Mouse (Mus musculus) MEL (cell line): ENCODE results near the gene Ccn2. TPM values are rescaled to one million over a fixed set of nuclear protein-coding genes. Genes with fewer than 3 reads are reported as not detected.

ENCODE experiments used
- DNase-seq: peaks from one replicate; pipeline ENCODE4 v3.0.0; 2011; ENCODE audit warnings: low read depth, low spot score
- H3K27ac ChIP-seq: 2 replicates; pipeline ENCODE4 v1.5.1; 2012; ENCODE audit warnings: low read depth, mild to moderate bottlenecking, control low read depth, low read length, moderate library complexity; ENCODE audit not compliant: control insufficient read depth
- H3K27me3 ChIP-seq, 2 experiments: fragments of 150-350 bp in 1 of 2; sonication (generic) in 1 of 2; 2 replicates each; pipeline ENCODE4 v1.6.1; 2012; ENCODE audit warnings: low read length in 2 of 2, mild to moderate bottlenecking in 2 of 2, improper control_type of control experiment in 1 of 2, moderate library complexity in 1 of 2; ENCODE audit not compliant: insufficient read depth in 2 of 2, control insufficient read depth in 1 of 2
- H3K36me3 ChIP-seq, 2 experiments: 2 replicates each; pipeline ENCODE4 v1.6.1; 2012 to 2014; ENCODE audit warnings: low read length in 2 of 2, improper control_type of control experiment in 1 of 2, inconsistent platforms in 1 of 2, mild to moderate bottlenecking in 1 of 2; ENCODE audit not compliant: insufficient read depth in 2 of 2, control insufficient read depth in 1 of 2
- H3K4me1 ChIP-seq, 2 experiments: fragments of 150-350 bp in 1 of 2; sonication (generic) in 1 of 2; 2 replicates each; pipeline ENCODE4 v1.6.1; 2012; ENCODE audit warnings: low read length in 2 of 2, improper control_type of control experiment in 1 of 2, mild to moderate bottlenecking in 1 of 2; ENCODE audit not compliant: insufficient read depth in 2 of 2, control insufficient read depth in 1 of 2
- H3K4me3 ChIP-seq, 2 experiments: fragments of 150-350 bp in 1 of 2; sonication (generic) in 1 of 2; 2 replicates each; pipeline ENCODE4 v1.5.1; 2012; ENCODE audit warnings: low read depth in 2 of 2, low read length in 2 of 2, mild to moderate bottlenecking in 2 of 2, moderate library complexity in 2 of 2, control low read depth in 1 of 2, improper control_type of control experiment in 1 of 2; ENCODE audit not compliant: control insufficient read depth in 1 of 2, insufficient read depth in 1 of 2
- H3K79me2 ChIP-seq: 2 replicates; pipeline ENCODE4 v1.6.1; 2012; ENCODE audit warnings: mild to moderate bottlenecking, low read length, moderate library complexity; ENCODE audit not compliant: control insufficient read depth, poor library complexity, insufficient read depth
- H3K9ac ChIP-seq: 2 replicates; pipeline ENCODE4 v1.6.1; 2012; ENCODE audit warnings: low read depth, mild to moderate bottlenecking, control low read depth, low read length, moderate library complexity; ENCODE audit not compliant: control insufficient read depth, poor library complexity, severe bottlenecking
- H3K9me3 ChIP-seq: fragments of 150-350 bp; sonication (generic); replicated peaks from 2 replicates; pipeline ENCODE4 v1.6.1; 2012; ENCODE audit warnings: mild to moderate bottlenecking, low read length, improper control_type of control experiment, moderate library complexity; ENCODE audit not compliant: insufficient read depth
- BHLHE40 ChIP-seq: IDR thresholded peaks from 2 replicates; pipeline ENCODE4 v1.6.1; 2012; ENCODE audit warnings: low read depth, mild to moderate bottlenecking, inconsistent platforms, low read length, improper control_type of control experiment, borderline replicate concordance
- CHD1 ChIP-seq: IDR thresholded peaks from 2 replicates; pipeline ENCODE4 v1.6.1; 2012; ENCODE audit warnings: low read depth, mild to moderate bottlenecking, inconsistent platforms, low read length, improper control_type of control experiment
- CTCF ChIP-seq, 3 experiments: IDR thresholded peaks in 2 of 3; conservative IDR thresholded peaks in 1 of 3; 2 replicates each; pipeline ENCODE4 v1.5.1; 2011 to 2012; ENCODE audit warnings: low read length in 3 of 3, low read depth in 2 of 3, mild to moderate bottlenecking in 2 of 3, improper control_type of control experiment in 1 of 3, inconsistent platforms in 1 of 3, mixed read lengths in 1 of 3, moderate library complexity in 1 of 3; ENCODE audit not compliant: control insufficient read depth in 1 of 3, insufficient read depth in 1 of 3, poor library complexity in 1 of 3, severe bottlenecking in 1 of 3
- E2F4 ChIP-seq: IDR thresholded peaks from 2 replicates; pipeline ENCODE4 v1.6.1; 2011; ENCODE audit warnings: low read depth, low read length, improper control_type of control experiment, borderline replicate concordance
- ELF1 ChIP-seq: IDR thresholded peaks from 2 replicates; pipeline ENCODE4 v1.6.1; 2014; ENCODE audit warnings: low read depth, mild to moderate bottlenecking, inconsistent platforms, low read length, improper control_type of control experiment, moderate library complexity
- EP300 ChIP-seq, 2 experiments: IDR thresholded peaks; 2 replicates each; pipeline ENCODE4 v1.6.1; 2011; ENCODE audit warnings: improper control_type of control experiment in 2 of 2, low read length in 2 of 2, low read depth in 1 of 2, mild to moderate bottlenecking in 1 of 2
- ETS1 ChIP-seq: IDR thresholded peaks from 2 replicates; pipeline ENCODE4 v1.6.1; 2012; ENCODE audit warnings: low read depth, mild to moderate bottlenecking, inconsistent platforms, low read length, improper control_type of control experiment, moderate library complexity
- GABPA ChIP-seq: IDR thresholded peaks from 2 replicates; pipeline ENCODE4 v1.6.1; 2012; ENCODE audit warnings: low read depth, mild to moderate bottlenecking, inconsistent platforms, low read length, improper control_type of control experiment, moderate library complexity
- GATA1 ChIP-seq: IDR thresholded peaks from 2 replicates; pipeline ENCODE4 v1.6.1; 2011; ENCODE audit warnings: low read depth, low read length, improper control_type of control experiment
- HCFC1 ChIP-seq: IDR thresholded peaks from 2 replicates; pipeline ENCODE4 v1.6.1; 2012; ENCODE audit warnings: low read depth, mild to moderate bottlenecking, inconsistent platforms, low read length, improper control_type of control experiment, moderate library complexity
- KAT2A ChIP-seq: conservative IDR thresholded peaks from 2 replicates; pipeline ENCODE4 v1.6.1; 2012; ENCODE audit warnings: low read depth, low read length, improper control_type of control experiment, inconsistent platforms
- MAFK ChIP-seq: IDR thresholded peaks from 2 replicates; pipeline ENCODE4 v1.6.1; 2011; ENCODE audit warnings: low read depth, mild to moderate bottlenecking, low read length, improper control_type of control experiment, borderline replicate concordance
- MAX ChIP-seq: IDR thresholded peaks from 2 replicates; pipeline ENCODE4 v1.6.1; 2011; ENCODE audit warnings: low read length, improper control_type of control experiment
- MAZ ChIP-seq: IDR thresholded peaks from 2 replicates; pipeline ENCODE4 v1.6.1; 2012; ENCODE audit warnings: low read depth, mild to moderate bottlenecking, inconsistent platforms, low read length, improper control_type of control experiment
- MEF2A ChIP-seq: IDR thresholded peaks from 2 replicates; pipeline ENCODE4 v1.6.1; 2014; ENCODE audit warnings: low read depth, mild to moderate bottlenecking, inconsistent platforms, low read length, improper control_type of control experiment; ENCODE audit not compliant: poor library complexity, insufficient replicate concordance, severe bottlenecking; ENCODE audit errors: extremely low read depth
- MXI1 ChIP-seq: IDR thresholded peaks from 2 replicates; pipeline ENCODE4 v1.6.1; 2011; ENCODE audit warnings: mild to moderate bottlenecking, low read depth, low read length, improper control_type of control experiment
- MYC ChIP-seq: IDR thresholded peaks from 2 replicates; pipeline ENCODE4 v1.6.1; 2011; ENCODE audit warnings: low read depth, mild to moderate bottlenecking, low read length, improper control_type of control experiment, moderate library complexity
- NRF1 ChIP-seq: IDR thresholded peaks from 2 replicates; pipeline ENCODE4 v1.6.1; 2014; ENCODE audit warnings: low read depth, mild to moderate bottlenecking, inconsistent platforms, low read length, improper control_type of control experiment, moderate library complexity; ENCODE audit not compliant: poor library complexity, insufficient read depth, severe bottlenecking
- POLR2A ChIP-seq, 2 experiments: IDR thresholded peaks; 2 replicates each; pipeline ENCODE4 v1.6.1; 2011 to 2012; ENCODE audit warnings: low read length in 2 of 2, mild to moderate bottlenecking in 2 of 2, control low read depth in 1 of 2, improper control_type of control experiment in 1 of 2, low read depth in 1 of 2, moderate library complexity in 1 of 2; ENCODE audit not compliant: control insufficient read depth in 1 of 2, insufficient read depth in 1 of 2, poor library complexity in 1 of 2
- POLR2AphosphoS2 ChIP-seq: IDR thresholded peaks from 2 replicates; pipeline ENCODE4 v1.6.1; 2011; ENCODE audit warnings: low read length, improper control_type of control experiment
- RAD21 ChIP-seq: IDR thresholded peaks from 2 replicates; pipeline ENCODE4 v1.6.1; 2011; ENCODE audit warnings: mild to moderate bottlenecking, low read depth, low read length, improper control_type of control experiment
- RCOR1 ChIP-seq: IDR thresholded peaks from 2 replicates; pipeline ENCODE4 v1.6.1; 2012; ENCODE audit warnings: low read depth, mild to moderate bottlenecking, inconsistent platforms, low read length, improper control_type of control experiment
- SIN3A ChIP-seq: IDR thresholded peaks from 2 replicates; pipeline ENCODE4 v1.6.1; 2012; ENCODE audit warnings: low read length, improper control_type of control experiment, inconsistent platforms
- TBP ChIP-seq: IDR thresholded peaks from 2 replicates; pipeline ENCODE4 v1.8.0; 2011; ENCODE audit warnings: low read depth, low read length, improper control_type of control experiment
- USF1 ChIP-seq: IDR thresholded peaks from 2 replicates; pipeline ENCODE4 v1.6.1; 2014; ENCODE audit warnings: low read depth, mild to moderate bottlenecking, inconsistent platforms, low read length, improper control_type of control experiment, moderate library complexity
- USF2 ChIP-seq, 2 experiments: IDR thresholded peaks; 2 replicates each; pipeline ENCODE4 v1.6.1; 2011 to 2012; ENCODE audit warnings: improper control_type of control experiment in 2 of 2, low read length in 2 of 2, borderline replicate concordance in 1 of 2, inconsistent platforms in 1 of 2, low read depth in 1 of 2, mild to moderate bottlenecking in 1 of 2; ENCODE audit not compliant: insufficient read depth in 1 of 2
- ZC3H11A ChIP-seq: IDR thresholded peaks from 2 replicates; pipeline ENCODE4 v1.6.1; 2012; ENCODE audit warnings: low read depth, mild to moderate bottlenecking, inconsistent platforms, low read length, improper control_type of control experiment
- ZKSCAN1 ChIP-seq: IDR thresholded peaks from 2 replicates; pipeline ENCODE4 v1.6.1; 2012; ENCODE audit warnings: low read depth, mild to moderate bottlenecking, inconsistent platforms, low read length, improper control_type of control experiment, moderate library complexity
- ZMIZ1 ChIP-seq: IDR thresholded peaks from 2 replicates; pipeline ENCODE4 v1.6.1; 2012; ENCODE audit warnings: low read depth, mild to moderate bottlenecking, inconsistent platforms, low read length, improper control_type of control experiment, moderate library complexity
- ZNF384 ChIP-seq: IDR thresholded peaks from 2 replicates; pipeline ENCODE4 v1.6.1; 2012; ENCODE audit warnings: low read depth, mild to moderate bottlenecking, inconsistent platforms, low read length, improper control_type of control experiment
- polyA plus RNA-seq, 2 experiments: library from polyadenylated mRNA; stranded (reverse) in 1 of 2; unstranded in 1 of 2; fragments of >175 nt in 1 of 2; fragments of >200 nt in 1 of 2; gene quantifications; 2 replicates each; pipeline versions ENCODE4 v1.2.1 to v1.2.4; 2012; ENCODE audit warnings: low replicate concordance in 2 of 2, low read depth in 1 of 2; ENCODE audit not compliant: insufficient read length in 2 of 2, insufficient read depth in 1 of 2, missing spikeins in 1 of 2
- total RNA-seq: library from RNA; depleted of rRNA; stranded (reverse); fragments of 300-350 nt; gene quantifications from 2 replicates; pipeline ENCODE4 v1.2.3, GENCODE M21; 2012

Ccn2 gene
- total and polyA plus RNA-seq, 3 experiments = not detected

DNA sequence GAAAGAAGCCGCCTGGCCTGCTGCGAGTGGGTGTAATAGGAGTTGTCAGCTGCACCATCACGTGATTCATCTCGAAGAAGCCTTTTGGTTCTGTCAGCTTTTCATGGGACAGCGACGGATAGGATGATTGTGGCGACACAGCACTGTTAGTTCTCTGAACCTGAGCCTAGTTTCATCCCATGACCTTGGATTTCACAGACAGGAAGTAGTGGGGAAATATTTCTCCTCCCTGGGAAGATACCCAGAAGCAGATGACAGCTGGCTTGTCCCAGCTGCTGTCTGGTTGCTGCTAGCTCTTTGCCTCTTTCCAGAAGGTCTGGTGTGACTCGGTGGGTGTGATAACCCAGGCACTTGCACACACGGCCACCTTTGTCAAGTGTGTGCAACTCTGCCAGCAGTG, 39.0 kb downstream of the Ccn2 start:
- H3K79me2 ChIP-seq = no peaks in the 10 kb centered on the region
- H3K27me3 ChIP-seq = no peaks in the 10 kb centered on the region
- no peak for DNase-seq
- H3K9ac ChIP-seq = no peak overlapping the region
- no peak overlapping the region for H3K4me3 ChIP-seq
- peaks cover 0 to 4% of the 10 kb centered on the region in 2 experiments; a peak in 2 of 4 replicates for H3K36me3 ChIP-seq
- peaks cover 3 to 9% of the 10 kb centered on the region in 2 experiments for H3K4me1 ChIP-seq
- no peaks in the 10 kb centered on the region for H3K9me3 ChIP-seq
- no peak overlapping the region for H3K27ac ChIP-seq
- no peak for TF ChIP-seq HCFC1
- TF ChIP-seq CTCF (IDR thresholded peaks at IDR 0.05 in 2 of 3, conservative IDR thresholded peaks at IDR 0.05 in 1 of 3; ENCODE audit: control insufficient read depth in 1 of 3, insufficient read depth in 1 of 3, low read depth in 2 of 3, low read length in 3 of 3, poor library complexity in 1 of 3, severe bottlenecking in 1 of 3) = no peak
- TF ChIP-seq MAFK = no peak
- TF ChIP-seq POLR2AphosphoS2 = no peak
- TF ChIP-seq BHLHE40 = no peak
- TF ChIP-seq KAT2A = no peak
- no peak for TF ChIP-seq ZKSCAN1
- no peak for TF ChIP-seq GABPA

DNA sequence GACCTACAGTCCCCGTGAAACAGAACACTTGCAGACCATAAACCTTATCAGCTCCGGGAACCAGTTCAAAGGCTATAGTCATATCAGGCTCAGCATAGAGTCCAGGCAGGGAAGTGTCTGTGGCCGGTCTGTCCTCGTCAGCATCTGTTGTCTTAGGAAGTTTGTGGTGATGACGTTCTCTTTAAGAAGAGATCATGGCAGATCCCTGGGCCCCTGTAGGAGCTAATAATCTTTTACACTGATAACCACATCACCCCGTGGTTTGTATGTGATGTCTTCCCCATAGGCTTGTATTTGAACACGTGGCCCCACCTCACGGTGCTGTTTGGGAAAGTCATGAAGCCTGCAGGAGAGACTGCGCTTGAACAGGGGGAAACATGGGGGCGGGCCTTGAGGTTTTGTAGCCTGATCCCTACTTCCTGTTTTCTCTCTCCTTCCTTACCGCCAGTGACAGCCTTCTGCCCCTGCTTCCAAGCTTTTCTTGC, 40.1 kb downstream of the Ccn2 start:
- DNase-seq = peak; percentile 86
- TF ChIP-seq HCFC1 (peak; percentile 47), ZC3H11A (no peak), GATA1 (0 out of 2 replicates have a peak, but pooled peaks have one; percentile 22), ELF1 (peak; percentile 53; the same call in 1 of the 2 replicates), CHD1 (no peak), SIN3A (peak; percentile 78), MAZ (no peak; the same call in 1 of the 2 replicates), ETS1 (peak; percentile 56), MXI1 (peak; percentile 90), MAX (peak; percentile 97), ZMIZ1 (peak; percentile 44; the same call in 1 of the 2 replicates), POLR2A (IDR thresholded peaks at IDR 0.05; ENCODE audit: control insufficient read depth in 1 of 2, insufficient read depth in 1 of 2, low read depth in 1 of 2, low read length in 2 of 2, poor library complexity in 1 of 2) (0 out of 4 replicates have a peak, but pooled peaks of 1 of the 2 experiments have one; percentile 42), KAT2A (no peak), USF1 (peak; percentile 88), E2F4 (no peak), NRF1 (peak; percentile 41; the same call in 1 of the 2 replicates), TBP (no peak), RAD21 (no peak), USF2 (IDR thresholded peaks at IDR 0.05; ENCODE audit: borderline replicate concordance in 1 of 2, insufficient read depth in 1 of 2, low read depth in 1 of 2, low read length in 2 of 2) (0 out of 4 replicates have a peak, but pooled peaks of 1 of the 2 experiments have one; percentile 56), MYC (peak; percentile 58; the same call in 1 of the 2 replicates), MEF2A (no peak), ZKSCAN1 (no peak), ZNF384 (no peak), RCOR1 (peak; percentile 27; the same call in 1 of the 2 replicates), EP300 (IDR thresholded peaks at IDR 0.05; ENCODE audit: low read depth in 1 of 2, low read length in 2 of 2) (peak; percentile 33 to 44; a peak in 2 of 4 replicates)

More for the DNA sequence above, 40.1 kb downstream of the Ccn2 start:
- Histone ChIP-seq H3K4me3 (peak overlapping the region; percentile 54 to 69), H3K4me1 (peaks cover 3 to 9% of the 10 kb centered on the region in 2 experiments), H3K27me3 (no peaks in the 10 kb centered on the region), H3K79me2 (no peaks in the 10 kb centered on the region), H3K9me3 (no peaks in the 10 kb centered on the region), H3K9ac (peak overlapping the region; percentile 55), H3K27ac (peak overlapping the region; percentile 61), H3K36me3 (peaks cover 0 to under 1% of the 10 kb centered on the region in 2 experiments; a peak in 2 of 4 replicates)
